Mouse (Mus musculus): ENCODE measurements around the gene Cyfip2.

Cyfip2 gene

GRCm38 (mm10) chr11:46276778-46277177 is 35.9 kb downstream of the Cyfip2 start:
- peak; percentile 57 for DNase-seq (ENCODE audit: low spot score)

GRCm38 (mm10) chr11:46276168-46276567 is 36.5 kb downstream of the Cyfip2 start:
- DNase-seq (ENCODE audit: low spot score), result no peak

- peak; percentile 87 for DNase-seq (ENCODE audit: low spot score)
These were observed 37.4 kb downstream of the Cyfip2 start for GRCm38 (mm10) chr11:46275302-46275701.

- no peak for DNase-seq (ENCODE audit: low spot score)
These were observed 38.7 kb downstream of the Cyfip2 start for GRCm38 (mm10) chr11:46273969-46274368.

- DNase-seq (ENCODE audit: low spot score), result no peak
These were observed 40.5 kb downstream of the Cyfip2 start for GRCm38 (mm10) chr11:46272058-46272681.

GRCm38 (mm10) chr11:46269893-46270292 is 42.8 kb downstream of the Cyfip2 start:
- DNase-seq (ENCODE audit: low spot score), result no peak

GRCm38 (mm10) chr11:46269391-46269790 is 43.3 kb downstream of the Cyfip2 start:
- DNase-seq (ENCODE audit: low spot score), result no peak

- peak; percentile 72 for DNase-seq (ENCODE audit: low spot score)
These were observed 43.7 kb downstream of the Cyfip2 start for GRCm38 (mm10) chr11:46268991-46269390.

- DNase-seq (ENCODE audit: low spot score), result no peak
These were observed 47.5 kb downstream of the Cyfip2 start for GRCm38 (mm10) chr11:46265031-46265786.

- DNase-seq (ENCODE audit: low spot score), result no peak
These were observed 48.1 kb downstream of the Cyfip2 start for GRCm38 (mm10) chr11:46264584-46264983.

- DNase-seq (ENCODE audit: low spot score), result no peak
These were observed 49.4 kb downstream of the Cyfip2 start for GRCm38 (mm10) chr11:46263291-46263690.

- no peak for DNase-seq (ENCODE audit: low spot score)
These were observed 49.8 kb downstream of the Cyfip2 start for GRCm38 (mm10) chr11:46262854-46263253.

- no peak for DNase-seq (ENCODE audit: low spot score)
These were observed 53.9 kb downstream of the Cyfip2 start for GRCm38 (mm10) chr11:46258749-46259148.

- peak; percentile 17 for DNase-seq (ENCODE audit: low spot score)
These were observed 54.5 kb downstream of the Cyfip2 start for GRCm38 (mm10) chr11:46258207-46258606.

GRCm38 (mm10) chr11:46255291-46255690 is 57.4 kb downstream of the Cyfip2 start:
- no peak for DNase-seq (ENCODE audit: low spot score)

- DNase-seq (ENCODE audit: low spot score), result peak; percentile 75
These were observed 60.7 kb downstream of the Cyfip2 start for GRCm38 (mm10) chr11:46251994-46252393.

GRCm38 (mm10) chr11:46248352-46248751 is 64.3 kb downstream of the Cyfip2 start:
- no peak for DNase-seq (ENCODE audit: low spot score)

- no peak for DNase-seq (ENCODE audit: low spot score)
These were observed 66.3 kb downstream of the Cyfip2 start for GRCm38 (mm10) chr11:46246393-46246792.

- no peak for DNase-seq (ENCODE audit: low spot score)
These were observed 66.7 kb downstream of the Cyfip2 start for GRCm38 (mm10) chr11:46245926-46246325.

GRCm38 (mm10) chr11:46244731-46245604 is 67.7 kb downstream of the Cyfip2 start:
- no peak for DNase-seq (ENCODE audit: low spot score)

GRCm38 (mm10) chr11:46241985-46242384 is 70.7 kb downstream of the Cyfip2 start:
- no peak for DNase-seq (ENCODE audit: low spot score)

- no peak for DNase-seq (ENCODE audit: low spot score)
These were observed 71.4 kb downstream of the Cyfip2 start for GRCm38 (mm10) chr11:46241150-46241673.
